Mouse (Mus musculus): ENCODE data around the gene Ifitm6. TPM values are rescaled to one million over a fixed set of nuclear protein-coding genes. Genes with fewer than 3 reads are reported as not detected.
A peak's percentile ranks its signal among the peaks of the same experiment; 100 is the strongest.

Gene Ifitm6
- total RNA-seq, 2 experiments from 2014 or later, result not detected

DNA sequence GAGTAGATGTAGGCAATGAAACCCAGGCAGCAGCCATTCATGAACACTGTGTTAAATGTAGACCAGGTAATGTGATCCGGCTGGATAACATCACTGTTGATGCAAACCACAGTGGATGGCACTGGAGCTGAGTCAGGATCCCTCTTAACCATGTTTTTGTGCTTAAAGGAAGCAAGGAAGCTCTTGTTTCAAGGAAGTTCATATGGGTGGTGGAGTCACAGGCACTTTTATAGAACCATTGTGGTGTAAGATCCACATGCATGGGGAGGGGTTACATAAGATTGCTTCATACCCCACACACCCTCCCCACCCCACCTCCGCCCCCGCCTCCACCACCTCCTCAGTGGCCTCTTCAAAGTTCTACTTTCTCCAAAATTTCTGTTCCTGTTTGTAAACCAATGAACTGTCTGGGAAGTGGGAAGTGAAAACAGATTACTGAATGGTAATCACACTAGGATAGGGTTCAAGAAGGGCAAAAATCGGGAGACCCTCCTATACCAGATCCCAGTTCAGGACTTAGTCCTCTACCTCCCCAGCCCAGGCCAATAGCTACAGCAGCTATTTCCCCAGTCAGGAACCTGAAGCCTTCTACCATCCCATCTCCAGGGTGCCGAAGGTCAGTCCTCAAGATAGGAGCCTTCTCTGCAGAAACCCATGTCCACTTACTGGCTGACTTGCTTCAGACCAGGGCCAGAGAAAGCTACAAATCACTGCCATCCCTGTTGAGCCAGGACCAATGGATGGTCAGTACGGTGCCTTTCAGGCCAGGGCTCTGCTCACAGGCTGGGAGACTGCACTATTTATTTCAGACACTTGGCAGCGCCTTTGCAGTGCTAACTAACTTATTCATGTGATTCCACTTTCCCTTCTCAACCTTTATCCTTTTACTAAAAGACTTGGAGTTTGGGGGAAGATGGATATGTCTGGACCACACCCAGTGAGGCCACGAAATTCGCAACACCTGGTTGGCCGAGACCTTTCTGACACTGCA is 722 bp downstream of the Ifitm6 start:
- intact Hi-C loops (cut with DNase I), result no loop called here
- no peak for DNase-seq

DNA sequence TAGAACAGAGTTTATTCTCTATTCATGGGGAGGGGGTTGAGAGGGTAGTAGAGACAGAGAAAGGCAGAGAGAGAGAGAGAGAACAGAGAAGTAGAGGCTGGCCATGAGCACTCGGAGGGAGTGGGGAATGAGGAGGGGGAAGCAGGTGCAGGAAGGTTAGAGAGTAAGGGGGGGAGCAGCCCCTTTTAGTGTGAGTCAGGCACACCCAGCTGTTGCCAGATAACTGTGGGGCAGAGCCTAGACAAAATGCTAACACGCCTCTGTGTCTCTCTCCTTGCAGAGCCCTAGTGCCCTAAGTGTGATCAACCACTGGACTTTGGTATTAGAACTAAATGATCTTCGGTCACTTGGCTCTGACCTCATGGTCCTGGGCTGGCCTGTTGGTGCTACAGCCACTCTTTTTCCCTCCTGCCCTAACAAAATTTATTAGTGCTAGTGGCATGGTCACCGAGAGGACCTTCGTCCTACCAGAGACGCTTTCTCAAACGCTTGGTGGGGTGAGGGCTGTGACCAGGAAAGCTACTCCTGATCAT is 6.4 kb downstream of the Ifitm6 start:
- intact Hi-C loops (cut with DNase I), result no loop called here
- no peak for DNase-seq

DNA sequence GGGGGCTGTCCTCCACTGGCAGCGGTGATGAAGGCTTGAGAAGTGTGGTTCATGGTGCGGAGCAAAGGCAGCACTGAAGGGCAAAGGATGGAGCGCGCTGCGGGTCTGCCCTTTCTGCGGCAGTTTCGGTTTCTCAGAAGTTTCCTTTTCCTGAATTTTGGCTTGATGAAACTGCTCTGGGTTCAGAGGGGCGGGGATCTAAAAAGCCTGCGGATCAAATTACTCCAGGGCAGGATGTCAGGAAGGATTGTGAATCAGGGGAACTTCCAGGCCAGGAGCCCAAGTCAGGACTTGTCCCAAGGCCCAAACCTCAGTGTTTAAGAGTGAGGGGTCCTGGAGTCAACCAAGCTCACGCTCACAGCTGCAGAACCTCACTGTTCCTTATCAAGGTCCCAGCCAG is 7.1 kb downstream of the Ifitm6 start, which contains the start of gene Ifitm3:
Gene Ifitm3, minus strand, starts transcription at position 178 of the 400 bp plus-strand sequence.
- DNase-seq, result no peak
- intact Hi-C loops (cut with DNase I), result no loop called here

DNA sequence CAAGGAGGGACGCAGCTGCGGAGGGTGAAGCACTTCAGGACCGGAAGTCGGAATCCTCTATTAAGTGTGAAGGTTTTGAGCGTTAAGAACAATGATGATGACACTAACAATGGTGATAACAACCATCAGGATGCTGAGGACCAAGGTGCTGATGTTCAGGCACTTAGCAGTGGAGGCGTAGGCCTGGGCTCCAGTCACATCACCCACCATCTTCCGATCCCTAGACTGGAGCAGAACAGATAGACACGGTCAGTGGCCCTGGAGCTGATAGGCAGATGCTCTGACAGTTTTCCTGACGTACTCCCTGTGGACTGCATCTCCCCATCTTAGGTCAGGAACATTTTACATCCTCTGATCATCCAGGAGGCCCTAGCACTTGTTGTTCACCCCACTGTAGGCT is 8.1 kb downstream of the Ifitm6 start:
- no peak for DNase-seq
- intact Hi-C loops (cut with DNase I), result no loop called here

DNA sequence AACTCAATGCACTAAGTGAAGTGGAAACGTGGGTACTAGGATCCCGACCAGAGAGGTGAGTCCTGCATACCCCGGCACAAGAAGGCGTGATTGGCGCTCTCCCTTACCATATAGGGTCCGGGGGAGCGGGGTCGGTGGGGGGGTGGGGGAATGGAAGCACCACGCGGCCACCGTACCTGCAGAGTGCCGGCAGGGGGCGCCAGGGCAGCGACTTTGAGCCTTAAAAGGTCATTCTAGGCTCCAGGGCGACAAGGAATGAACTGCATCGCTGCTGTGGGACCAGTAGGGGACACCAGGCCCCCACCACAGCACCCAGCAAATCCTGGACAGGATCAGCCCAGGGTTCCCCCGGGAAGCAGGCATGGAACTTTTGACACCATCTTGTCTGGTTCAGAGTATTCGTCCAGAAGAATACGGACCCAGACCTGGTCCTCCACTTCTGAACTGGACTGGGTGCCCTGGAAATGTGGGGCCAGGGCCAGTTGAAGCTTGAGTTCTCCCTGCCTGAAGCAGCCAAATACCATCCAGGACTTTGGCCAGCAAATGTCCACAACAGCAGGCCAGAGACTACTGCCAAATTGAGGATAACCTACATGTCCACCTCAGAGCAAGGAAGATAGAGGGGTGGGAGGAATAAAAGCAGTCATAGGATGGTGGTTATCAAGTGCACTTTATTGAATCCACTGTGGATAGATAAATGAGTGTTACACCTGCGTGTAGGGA is 8.6 kb downstream of the Ifitm6 start:
- peak; percentile 72 for DNase-seq
- intact Hi-C loops (cut with DNase I), result no loop called here

DNA sequence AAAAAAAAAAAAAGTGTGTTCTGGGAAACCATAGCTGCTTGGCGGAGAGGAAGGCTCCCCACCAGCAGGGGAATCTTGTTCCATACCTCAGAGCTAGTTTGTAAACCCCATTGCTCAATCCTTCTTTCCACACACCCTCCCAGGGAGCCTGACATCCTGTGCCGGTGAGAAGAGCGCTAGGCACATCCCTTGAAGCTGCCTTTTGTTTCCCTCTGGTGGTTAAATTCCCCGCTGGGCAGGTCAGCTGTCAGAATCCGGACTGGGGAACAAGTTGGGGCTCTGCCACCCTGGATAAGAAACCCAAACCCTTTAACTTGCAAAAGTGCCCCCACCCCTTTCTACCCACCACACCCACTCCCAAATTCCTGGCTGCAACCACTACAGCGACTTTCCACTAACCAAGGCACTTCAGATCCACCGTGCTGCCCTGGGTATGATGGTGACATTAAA is 9.4 kb downstream of the Ifitm6 start:
- DNase-seq, result no peak
- intact Hi-C loops (cut with DNase I), result no loop called here

DNA sequence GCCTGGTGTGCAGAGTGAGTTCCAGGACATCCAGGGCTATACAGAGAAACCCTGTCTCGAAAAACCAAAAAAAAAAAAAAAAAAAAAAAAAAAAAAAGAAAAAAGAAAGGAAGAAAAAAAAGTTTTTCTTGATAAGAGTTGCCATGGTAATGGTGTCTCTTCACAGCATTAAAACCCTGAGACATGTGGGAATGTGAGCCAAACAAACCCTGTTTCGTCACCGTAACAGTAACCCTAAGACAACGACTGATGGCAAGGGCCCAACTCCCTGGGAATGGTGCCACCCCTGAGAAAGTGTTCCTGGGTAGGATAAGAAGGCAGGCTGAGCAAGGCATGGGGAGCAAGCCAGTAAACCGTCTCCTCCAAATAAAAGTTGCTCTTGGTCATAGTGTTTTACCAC is 10.8 kb downstream of the Ifitm6 start:
- DNase-seq, result peak; percentile 17
- intact Hi-C loops (cut with DNase I), result no loop called here

DNA sequence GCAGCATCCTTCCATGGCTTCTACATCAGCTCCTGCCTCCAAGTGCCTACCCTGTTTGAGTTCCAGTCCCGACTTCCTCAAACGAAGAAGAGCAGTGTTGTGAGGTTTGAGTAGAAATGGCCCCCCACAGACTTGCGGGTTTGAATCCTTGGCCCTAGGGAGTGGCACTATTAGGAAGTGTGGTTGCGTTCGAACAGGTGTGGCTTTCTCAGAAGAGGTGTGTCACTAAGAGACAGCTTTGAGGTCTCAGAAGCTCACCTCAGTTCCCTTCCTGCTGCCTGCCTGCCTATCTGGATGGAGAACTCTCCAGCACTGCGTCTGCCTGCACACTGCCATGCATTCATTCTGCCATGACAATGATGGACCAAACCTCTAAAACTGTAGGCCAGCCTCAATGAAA is 11.3 kb downstream of the Ifitm6 start:
- intact Hi-C loops (cut with DNase I), result no loop called here
- no peak for DNase-seq

DNA sequence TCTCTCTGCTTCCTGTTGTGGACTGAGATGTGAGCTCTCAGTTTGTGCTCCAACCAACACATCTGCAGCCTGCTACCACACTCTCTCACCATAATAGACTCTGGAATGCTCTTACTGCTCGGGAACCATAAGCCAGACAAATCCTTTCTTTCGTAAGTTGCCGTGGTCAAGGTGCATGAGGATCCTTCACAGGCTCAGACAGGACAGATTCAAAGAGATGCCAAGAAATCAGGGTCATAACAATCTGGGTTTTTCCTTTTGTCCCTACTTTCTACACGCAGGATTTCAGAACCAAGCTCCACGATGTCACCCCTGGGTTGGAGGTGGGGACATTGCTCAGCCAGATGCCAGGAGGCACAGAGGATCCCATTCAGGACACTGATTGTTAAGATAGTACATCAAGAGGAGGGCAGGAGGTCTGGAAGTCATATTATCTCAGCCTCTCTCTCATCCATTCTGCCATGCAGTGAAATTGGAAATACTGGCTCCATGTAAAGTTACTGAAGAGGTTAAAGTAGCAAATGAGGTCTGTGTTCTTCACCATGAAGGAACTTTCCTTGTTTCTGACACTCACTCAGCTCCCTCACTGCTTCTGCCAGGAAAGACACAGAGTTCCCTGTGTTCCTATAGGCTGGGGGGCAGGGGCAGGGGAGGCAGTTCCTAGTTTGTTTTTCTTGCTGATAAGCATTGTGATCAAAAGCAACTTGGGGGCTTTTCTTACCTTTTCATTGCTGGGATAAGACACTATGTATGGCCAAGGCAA is 14.3 kb downstream of the Ifitm6 start:
- no peak for DNase-seq
- intact Hi-C loops (cut with DNase I), result no loop called here

DNA sequence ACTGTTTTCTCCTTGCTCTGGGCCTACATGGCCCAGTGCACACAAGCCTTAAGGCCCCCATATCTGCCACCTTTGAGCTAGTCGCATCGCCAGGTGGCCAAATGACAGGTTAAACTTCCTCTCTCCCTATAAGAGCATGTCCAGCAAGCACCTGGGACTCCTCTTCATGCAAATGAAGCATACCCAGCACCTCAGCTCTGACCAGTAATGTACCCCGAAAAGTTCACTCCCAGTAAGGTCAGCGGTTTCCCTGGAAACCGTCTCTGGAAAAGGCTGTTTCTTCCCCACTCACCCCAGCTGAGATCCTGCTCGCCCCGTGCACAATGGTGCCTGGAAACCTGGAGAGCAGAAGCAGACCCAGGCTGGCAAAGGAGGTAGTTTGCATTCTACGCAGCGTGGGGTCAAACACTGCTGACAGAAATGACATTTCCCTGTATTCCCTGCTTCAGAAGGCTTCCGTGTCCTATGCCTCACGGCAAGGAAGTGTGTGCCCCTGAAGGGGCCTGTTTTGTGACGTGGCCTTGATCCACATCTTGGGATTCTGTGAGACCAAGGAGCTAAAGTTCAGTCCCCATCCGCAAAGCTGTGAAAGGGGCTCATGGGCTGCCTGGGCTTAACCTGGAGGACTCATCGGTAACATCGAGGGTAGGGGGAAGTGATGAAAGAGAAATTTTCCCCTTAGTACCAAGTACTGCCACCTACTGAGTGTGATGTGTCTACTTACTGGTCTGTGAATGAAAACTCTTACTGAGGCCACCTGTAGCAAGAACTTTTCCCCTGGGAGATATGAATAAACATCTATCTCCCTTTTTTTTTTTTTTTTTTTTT is 16.6 kb downstream of the Ifitm6 start:
- DNase-seq, result no peak
- intact Hi-C loops (cut with DNase I), result no loop called here

DNA sequence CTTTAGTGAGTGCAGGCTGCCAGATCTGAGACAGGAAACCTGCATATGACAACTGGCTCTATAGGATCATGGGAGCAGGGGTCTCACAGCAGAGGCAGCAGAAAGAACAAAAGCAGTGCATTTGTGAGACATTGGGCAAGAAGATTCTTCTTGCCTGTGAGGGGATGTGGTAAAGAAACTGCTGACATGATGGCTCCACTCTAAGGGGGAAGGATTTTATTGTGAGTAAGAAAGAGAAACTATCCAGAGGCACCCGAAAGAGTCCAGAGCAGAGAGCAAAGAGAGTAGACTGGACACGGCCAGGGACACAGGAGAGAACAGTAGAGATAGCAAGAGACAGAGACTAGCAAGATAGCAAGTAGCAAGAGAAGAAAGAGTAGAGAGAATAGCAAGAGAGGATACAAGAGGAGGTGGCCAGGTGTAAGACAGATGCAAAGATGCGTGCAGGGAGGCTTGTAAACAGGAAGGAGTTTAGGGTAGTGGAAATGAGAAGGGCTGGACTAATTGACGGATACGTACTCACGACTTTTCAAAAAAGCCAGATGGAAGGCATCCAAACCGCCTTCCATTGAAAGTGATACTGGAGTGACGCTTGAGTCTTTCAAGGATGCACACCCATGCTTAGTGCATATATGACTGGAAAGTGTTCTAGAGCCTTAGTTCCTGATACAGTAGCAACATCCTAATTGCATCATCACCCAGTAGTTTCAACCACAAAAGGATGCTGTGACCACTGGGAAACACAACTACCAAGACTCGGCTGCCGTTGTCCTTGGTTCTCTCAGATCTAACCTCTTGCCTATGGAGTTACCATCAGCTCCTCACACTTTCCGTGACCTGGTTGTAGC is 18.6 kb downstream of the Ifitm6 start:
- no peak for DNase-seq
- intact Hi-C loops (cut with DNase I), result no loop called here

DNA sequence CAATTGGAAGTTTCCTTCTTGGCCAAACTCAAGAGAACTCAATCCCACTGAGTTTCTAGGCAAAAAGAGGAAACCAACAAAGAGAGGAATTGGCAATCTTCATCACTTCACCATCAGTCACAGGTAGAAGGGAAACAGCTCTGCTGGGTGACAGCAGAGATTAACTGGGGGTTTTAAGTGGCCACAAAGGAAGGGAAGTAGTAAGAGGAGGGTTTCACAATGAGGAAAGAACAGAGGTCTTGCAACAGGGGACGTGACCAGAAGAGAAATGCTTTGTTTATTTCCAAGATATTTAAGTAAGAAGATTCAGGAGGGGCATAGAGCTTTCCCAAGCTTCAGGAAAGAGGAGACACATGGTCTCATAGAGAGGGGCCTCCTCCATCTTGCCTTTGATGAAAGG is 19.9 kb downstream of the Ifitm6 start:
- intact Hi-C loops (cut with DNase I), result no loop called here
- DNase-seq, result no peak

DNA sequence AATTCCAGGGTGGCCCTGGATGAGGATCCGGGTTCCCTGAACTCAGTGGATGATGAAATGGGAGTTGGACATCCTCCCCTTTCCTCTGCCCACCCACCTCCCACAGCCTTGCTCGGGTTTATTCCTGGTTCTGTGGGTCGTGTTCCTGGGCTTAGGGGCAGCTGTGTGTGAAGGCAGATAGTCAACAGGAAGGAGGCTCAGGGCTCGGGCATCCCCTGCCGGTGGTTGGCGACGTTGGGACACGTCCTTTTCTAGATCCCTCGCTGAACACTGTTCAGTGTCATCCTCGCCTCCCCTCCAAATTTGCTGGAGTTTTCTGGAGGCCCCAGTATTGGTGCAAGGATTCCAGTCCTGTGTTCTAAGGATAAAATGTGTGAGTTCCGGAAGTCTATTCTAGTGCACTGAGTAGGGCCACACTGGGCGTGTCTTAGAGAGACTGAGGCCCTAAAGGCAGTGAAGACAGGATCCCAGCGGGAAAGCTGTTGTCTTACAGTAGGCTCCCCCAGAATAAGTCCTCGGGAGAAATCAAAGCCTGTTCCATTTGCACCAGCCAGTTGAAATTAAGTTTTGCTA is 26.5 kb downstream of the Ifitm6 start:
- DNase-seq, result no peak
- intact Hi-C loops (cut with DNase I), result no loop called here

DNA sequence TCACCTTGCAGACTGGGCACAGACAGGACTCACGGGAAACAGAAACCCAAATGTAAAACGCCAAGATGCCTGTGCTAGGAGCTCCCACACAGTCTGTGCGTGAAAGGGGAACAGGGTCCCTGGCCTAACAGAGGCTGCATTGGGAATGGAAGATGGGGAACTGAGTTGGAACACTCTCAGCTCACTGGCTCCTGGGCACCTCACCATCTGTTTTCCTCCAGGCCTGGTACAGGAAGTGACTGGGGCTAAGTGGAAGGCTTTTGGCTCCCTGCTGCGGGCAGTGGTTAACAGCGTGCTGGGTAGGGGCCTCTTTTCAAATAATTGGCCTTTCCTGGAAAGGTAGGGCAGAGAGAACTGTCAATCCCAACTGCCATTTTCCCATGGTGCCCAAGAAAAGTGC is 27.1 kb downstream of the Ifitm6 start:
- intact Hi-C loops (cut with DNase I), result no loop called here
- DNase-seq, result no peak

DNA sequence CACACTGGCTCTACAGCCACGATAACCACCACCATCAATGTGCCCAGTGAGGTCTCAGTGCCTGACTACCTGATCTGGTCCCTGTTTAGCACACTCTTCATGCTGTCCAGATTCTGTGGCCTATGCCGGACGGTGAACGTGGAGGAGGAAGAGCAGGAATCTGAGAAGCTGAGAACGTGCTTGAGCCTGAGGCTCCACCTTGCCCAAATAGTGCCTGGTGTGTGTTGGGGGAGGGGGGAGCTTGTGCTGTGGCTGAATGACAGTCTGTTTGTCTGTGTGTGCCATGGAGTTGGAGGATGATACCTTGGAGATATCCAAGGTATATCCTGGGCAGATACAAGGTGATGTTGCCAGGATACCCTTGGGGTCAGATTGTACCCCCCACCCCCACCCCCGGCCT is 27.5 kb downstream of the Ifitm6 start:
- DNase-seq, result no peak
- intact Hi-C loops (cut with DNase I), result no loop called here

DNA sequence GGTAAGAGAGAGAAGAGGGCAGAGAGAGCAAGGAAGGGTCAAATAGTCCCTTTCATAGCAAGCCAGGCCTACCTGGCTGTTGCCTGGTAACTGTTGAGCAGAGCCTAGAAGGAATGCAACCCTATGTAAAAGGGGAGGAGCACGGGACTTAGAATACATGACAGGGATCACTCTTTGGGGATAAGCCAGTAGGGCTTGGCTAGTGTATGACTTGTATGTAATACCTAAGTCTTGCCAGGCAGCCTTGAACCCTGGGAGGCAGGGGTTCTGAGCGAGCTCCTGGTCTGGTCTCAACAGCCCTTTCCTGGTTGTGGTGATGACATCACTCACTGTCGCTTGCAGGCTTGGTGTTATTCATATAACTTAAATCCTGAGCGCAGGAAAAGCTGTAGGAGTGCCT is 28.7 kb downstream of the Ifitm6 start:
- DNase-seq, result no peak
- intact Hi-C loops (cut with DNase I), result no loop called here

DNA sequence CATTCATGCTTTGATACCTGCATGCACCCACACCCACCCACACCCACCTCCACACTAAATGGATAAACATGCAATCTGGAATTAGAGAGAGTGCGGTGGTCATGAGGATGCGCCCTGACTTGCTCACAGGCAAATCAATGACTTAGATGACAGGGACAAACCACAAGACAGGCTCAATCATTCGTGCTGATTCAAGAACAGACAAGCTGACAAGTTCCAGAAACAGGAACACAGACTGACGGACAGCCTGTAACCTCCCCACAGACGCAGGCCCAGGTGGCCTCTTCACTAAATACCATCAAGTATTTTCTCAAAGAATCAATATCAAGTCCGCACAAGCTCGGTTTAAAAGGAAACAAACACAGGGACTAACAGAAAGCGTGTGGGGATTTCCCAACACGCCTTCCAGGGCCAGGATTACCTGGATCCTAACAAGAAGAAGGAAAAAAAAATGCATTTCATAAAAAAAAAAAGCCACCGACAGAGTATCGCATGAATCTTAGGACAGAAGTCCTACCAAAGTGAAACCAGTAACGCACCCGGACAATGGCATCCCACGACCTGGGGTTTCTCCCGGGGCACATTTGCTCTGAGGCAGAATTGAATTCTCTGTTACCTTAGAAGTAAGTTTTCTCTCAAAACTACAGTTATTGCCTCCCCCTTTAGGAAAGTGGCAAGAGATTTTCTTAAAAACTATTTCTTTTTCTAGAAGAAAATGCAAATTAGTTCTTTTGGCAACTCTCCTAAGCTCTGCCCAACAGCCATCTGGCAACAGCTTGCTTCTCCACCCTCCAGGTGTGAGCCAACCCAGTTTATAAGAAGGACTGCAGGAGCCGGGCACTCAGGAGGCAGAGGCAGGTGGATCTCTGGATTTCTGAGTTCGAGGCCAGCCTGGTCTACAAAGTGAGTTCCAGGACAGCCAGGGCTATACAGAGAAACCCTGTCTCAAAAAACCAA is 30.3 kb downstream of the Ifitm6 start:
- intact Hi-C loops (cut with DNase I), result no loop called here
- DNase-seq, result no peak

DNA sequence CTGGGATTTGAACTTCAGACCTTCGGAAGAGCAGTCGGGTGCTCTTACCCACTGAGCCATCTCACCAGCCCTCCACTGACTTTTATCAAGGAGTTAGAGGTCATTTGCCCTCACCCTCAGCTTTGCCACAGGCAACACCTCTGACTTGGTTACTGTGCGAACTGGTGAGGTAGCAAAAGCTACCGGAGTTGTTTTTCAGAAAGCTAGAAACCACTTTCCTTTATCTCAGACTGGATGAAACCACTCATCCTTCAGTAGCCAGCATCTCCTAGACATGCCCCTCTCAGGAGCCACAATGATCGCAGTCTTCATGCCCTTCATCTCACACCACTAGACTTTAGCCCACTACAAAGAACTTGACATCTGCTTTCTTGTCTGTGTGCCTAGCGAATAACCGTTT is 34.8 kb downstream of the Ifitm6 start:
- intact Hi-C loops (cut with DNase I), result no loop called here

More for the DNA sequence above, 34.8 kb downstream of the Ifitm6 start:
- DNase-seq, result no peak
